Mouse (Mus musculus): ENCODE measurements around the gene Hbb-bt.
A peak's percentile ranks its signal among the peaks of the same experiment; 100 is the strongest.
"Not testable (repeated sequence)": the region's sequence is repeated elsewhere in the genome, so short reads cannot be mapped to it uniquely, and the experiment has no call there.

The Hbb-bt gene

DNA sequence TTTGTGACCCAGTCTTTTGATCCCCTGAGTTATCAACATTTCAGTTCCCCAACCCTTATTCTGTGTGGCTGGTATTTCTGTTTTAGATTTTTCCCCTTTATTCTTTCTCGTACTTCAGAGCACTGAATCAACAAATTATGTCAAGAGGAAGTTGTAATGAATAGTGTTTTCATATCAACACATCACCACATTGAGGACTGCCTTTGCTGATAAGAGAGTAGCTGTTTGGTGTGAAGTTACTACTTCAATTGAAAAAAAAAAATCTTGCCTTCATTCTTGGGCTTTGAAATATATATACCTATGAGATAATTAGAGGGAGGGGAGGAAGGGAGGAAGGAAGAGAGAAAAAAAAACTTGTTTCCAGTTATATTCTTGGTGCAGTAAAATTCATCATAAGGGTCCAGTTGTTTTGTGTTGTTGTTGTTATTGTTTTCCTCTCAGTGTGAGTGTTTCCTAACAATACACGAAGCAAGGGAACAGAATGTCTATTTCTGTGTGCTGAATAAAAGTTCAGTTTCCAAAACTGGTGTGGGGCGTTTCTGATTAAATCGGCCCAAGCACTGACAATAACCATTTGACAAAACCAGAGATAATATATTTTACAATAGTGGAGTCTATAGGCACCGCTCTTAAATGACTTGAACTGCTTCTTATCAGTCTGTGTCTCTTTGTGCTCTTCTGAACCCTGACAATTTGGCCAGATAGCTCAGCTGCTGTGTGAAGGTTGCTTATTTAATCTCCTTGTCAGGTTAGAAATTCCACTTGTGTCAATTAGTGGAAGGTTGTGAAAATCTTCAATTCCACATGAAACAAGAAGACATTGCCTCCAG is 4.6 kb downstream of the Hbb-bt start:
- peak; percentile 88 for DNase-seq (ENCODE audit: low read depth)

DNA sequence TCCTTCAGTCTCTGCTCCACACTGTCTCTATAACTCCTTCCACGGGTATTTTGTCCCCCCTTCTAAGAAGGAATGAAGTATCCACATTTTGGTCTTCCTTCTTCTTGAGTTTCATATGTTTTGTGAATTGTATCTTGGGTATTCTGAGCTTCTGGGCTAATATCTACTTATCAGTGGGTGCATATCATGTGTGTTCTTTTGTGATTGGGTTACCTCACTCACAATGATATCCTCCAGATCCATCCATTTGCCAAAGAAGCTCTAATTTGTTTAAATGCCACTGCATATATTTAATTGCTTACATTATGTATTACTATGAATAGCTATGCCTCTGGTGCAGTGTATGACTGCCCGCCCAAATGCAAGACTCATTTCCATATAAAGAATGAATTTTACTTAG is 5.7 kb downstream of the Hbb-bt start:
- DNase-seq (ENCODE audit: low read depth), result not testable (repeated sequence)

DNA sequence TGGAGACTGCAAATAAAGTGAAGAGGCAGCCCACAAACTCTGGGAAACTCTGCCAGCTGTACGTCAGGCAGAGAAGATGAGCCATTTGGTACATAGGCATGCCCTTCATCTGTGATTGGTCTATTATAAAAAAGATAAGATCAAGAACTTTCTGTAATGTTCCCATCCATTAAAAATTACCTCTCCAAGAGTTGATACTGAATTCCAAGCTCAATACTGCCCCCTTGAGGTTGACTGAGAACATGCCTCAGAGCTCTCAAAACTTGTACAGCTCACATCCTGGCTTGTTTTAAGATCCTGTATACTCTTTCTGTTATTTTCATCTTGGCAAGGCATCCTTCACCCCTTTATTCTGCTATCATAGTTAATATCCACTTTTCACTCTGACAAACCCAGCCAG is 6.9 kb downstream of the Hbb-bt start:
- DNase-seq (ENCODE audit: low read depth), result peak; percentile 81

DNA sequence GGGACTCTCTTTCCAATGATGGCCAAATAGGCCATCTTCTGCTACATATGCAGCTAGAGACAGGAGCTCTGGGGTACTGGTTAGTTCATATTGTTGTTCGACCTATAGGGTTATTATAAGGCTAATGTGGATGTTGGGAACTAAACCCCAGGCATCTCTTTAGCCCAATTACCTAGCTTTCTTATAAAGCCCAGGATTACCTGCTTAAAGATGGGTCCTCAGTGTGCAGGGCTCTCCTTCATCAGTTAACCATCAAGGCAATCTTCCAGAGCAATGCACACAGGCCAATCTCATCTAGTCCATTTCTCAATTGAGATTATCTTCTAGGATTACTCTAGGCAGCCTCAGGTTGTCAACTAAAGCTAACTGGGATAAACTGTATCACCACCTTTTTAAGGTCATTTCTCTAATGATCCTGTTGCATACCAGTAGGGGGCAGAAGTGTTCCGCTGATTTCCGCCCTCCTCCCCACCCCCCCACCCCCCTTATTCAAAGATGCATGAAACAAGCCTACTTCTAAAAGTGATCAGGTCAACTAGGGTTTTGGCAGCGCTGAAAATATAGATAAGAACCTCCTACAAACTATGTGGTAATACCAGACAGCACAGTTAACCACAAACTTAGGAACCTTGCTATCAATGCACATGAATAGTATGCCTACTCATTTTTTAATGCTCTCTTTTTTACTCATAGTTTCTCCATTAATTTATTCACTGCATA is 21.0 kb downstream of the Hbb-bt start:
- DNase-seq (ENCODE audit: low read depth), result peak; percentile 93

DNA sequence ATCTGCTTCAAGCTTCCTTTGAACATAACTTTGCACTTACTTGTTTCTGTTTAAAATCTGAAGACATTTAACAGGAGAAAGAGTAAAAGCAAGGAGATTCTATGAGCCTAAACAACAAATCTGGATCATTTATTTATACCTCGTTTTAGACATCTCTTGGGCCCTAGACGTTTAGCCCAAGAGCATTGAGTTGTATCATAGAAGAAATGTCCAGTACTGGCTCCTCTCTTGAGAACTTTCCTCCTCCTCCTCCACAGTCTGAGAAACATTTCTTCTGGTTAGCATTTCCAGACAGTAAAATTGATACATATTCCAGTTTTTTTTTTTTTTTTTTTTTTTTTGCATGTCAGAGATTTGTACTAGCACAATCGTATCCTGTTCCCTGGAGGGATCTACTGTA is 22.1 kb downstream of the Hbb-bt start, which contains the start of gene Olfr67:
Gene Olfr67 (minus strand): TSS at position 101 of the 400 bp plus-strand sequence.
- DNase-seq (ENCODE audit: low read depth), result no peak

DNA sequence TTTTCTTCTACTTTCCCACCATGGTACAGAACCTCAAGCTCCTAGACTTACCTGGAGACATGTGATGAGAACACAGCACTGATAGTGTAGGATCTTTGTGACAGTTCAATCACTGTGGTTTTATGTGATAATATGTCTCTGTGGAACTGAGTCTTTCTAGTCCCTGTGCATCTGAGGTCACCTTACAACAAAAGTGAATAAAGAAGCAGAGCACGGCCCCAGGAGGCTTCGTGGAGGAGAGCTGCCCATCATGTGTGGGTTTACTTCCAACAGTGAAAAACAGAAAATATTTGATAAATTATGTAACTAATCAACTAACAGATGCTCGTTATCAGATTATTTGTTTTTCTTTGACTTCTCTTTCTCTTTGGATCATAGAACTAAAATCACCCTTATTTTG is 34.2 kb downstream of the Hbb-bt start, which contains the start of gene Olfr68:
Gene Olfr68 (minus strand): TSS at position 101 of the 400 bp plus-strand sequence.
- no peak for DNase-seq (ENCODE audit: low read depth)

DNA sequence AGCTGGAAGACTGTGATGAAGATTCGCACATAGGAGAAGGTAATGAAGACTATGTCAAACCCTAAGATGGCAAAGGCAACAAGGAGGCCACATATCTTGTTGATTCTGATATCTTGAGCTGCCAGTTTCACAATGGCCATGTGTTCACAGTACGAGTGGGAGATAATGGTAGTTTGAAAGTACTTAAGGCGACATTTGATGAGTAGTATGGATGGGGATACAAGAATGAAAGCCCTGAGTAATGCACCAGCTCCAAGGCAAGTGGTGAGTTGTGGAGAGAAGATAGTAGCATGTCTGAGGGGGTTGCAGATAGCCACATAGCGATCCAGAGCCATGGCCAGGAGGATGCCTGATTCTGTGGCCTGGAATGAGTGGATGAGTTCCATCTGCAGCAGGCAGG is 36.1 kb downstream of the Hbb-bt start:
- DNase-seq (ENCODE audit: low read depth), result not testable (repeated sequence)

DNA sequence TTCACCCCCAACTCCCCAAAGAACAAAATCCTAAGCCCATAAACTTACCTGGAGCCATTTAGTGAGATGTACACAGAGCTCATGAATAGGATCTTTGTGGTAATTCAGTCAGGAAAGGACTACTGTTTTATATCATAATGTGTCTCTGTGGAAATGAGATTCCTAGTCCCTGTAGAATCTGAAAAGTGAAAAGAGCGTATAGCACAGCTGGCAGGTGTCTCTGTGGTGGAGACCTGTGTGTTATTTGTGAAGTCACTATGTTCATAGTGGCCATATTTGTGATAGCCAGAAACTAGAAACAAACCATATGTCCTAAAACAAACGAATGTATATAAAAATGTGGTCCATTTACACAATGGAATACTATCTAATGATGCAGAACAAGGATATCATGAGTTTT is 42.3 kb downstream of the Hbb-bt start, which contains the start of gene Olfr69:
Gene Olfr69 (minus strand): TSS at position 101 of the 400 bp plus-strand sequence.
- DNase-seq (ENCODE audit: low read depth), result no peak

DNA sequence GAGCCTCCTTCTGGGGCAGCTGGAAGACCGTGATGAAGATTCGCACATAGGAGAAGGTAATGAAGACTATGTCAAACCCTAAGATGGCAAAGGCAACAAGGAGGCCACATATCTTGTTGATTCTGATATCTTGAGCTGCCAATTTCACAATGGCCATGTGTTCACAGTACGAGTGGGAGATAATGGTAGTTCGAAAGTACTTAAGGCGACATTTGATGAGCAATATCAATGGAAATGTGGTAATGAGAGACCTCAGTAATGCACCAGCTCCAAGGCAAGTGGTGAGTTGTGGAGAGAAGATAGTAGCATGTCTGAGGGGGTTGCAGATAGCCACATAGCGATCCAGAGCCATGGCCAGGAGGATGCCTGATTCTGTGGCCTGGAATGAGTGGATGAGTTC is 46.1 kb downstream of the Hbb-bt start:
- not testable (repeated sequence) for DNase-seq (ENCODE audit: low read depth)

Measured in 416B (cell line).